Mouse (Mus musculus): Measurements from ENCODE around the gene Olfr1153. TPM values are rescaled to one million over a fixed set of nuclear protein-coding genes. Genes with fewer than 3 reads are reported as not detected.

The Olfr1153 gene
- polyA plus RNA-seq (2014; fragmentation: Illumina TruSeq; extraction: RNeasy Lipid Tissue Mini Kit (QIAGEN cat#74804); ENCODE audit: insufficient read depth, low read depth, low replicate concordance), result not detected

GRCm38 (mm10) chr2:87894662-87895061 is at the start of gene Olfr1153:
Olfr1153 (plus strand) TSS chr2:87894962.

DNA sequence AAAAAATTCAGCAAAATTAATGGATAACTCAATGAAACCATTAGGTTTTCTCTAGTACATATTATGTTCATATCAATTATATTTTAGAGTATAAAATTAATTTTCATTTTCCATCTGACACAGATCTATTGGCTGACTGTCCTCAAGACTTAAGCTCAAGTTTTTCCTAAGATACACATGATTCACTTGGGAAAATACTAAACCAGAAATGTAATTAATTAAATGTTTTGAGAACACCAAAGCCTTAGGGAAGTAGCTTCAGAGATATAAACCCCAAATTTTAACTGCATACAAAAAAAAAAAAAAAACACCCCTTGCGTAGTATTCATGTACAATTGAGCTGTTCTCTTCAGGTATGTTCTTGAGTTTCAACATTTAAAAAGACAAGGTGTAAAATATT is 39.2 kb upstream of the Olfr1153 start, which contains the start of gene Olfr1151:
Gene Olfr1151 (plus strand): TSS at position 301 of the 400 bp plus-strand sequence.

GRCm38 (mm10) chr2:87866192-87866591 is 28.6 kb upstream of the Olfr1153 start, which contains the start of gene Olfr1152:
Olfr1152 (plus strand) TSS chr2:87866492.

GRCm38 (mm10) chr2:87905066-87905465 is 10.3 kb downstream of the Olfr1153 start, which contains the start of gene Olfr1154:
Olfr1154 (minus strand) TSS chr2:87905166.

DNA sequence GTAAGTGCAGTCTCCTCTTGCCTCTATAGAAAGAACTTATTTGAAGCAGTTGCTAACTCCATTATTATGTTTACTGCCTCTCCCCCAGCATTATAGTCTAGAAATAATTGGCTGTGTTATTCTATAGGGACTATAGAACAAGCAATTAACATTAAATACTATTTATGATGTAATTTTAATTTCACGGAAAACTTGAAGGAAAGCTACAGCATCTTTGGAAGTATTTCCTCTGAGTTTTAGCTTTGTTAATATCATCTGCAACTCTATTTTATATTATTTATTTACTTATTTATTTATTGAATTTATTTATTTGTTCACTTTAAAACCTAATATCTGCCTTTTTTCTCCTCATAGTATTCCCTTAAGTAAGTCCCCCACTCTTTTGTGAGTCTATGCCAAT is 50.3 kb downstream of the Olfr1153 start, which contains the start of gene Olfr1155:
Gene Olfr1155 (minus strand): TSS at position 101 of the 400 bp plus-strand sequence.

Other genes starting within 250 kb of the Olfr1153 start
- gene Olfr1133, start 247.6 kb upstream of the Olfr1153 start, polyA plus RNA-seq (2014; fragmentation: Illumina TruSeq; extraction: RNeasy Lipid Tissue Mini Kit (QIAGEN cat#74804); ENCODE audit: insufficient read depth, low read depth, low replicate concordance), result not detected
- gene Olfr1134, start 236.5 kb upstream of the Olfr1153 start, polyA plus RNA-seq (2014; fragmentation: Illumina TruSeq; extraction: RNeasy Lipid Tissue Mini Kit (QIAGEN cat#74804); ENCODE audit: insufficient read depth, low read depth, low replicate concordance), result not detected
- not detected for gene Olfr1135, start 221.3 kb upstream of the Olfr1153 start, polyA plus RNA-seq (2014; fragmentation: Illumina TruSeq; extraction: RNeasy Lipid Tissue Mini Kit (QIAGEN cat#74804); ENCODE audit: insufficient read depth, low read depth, low replicate concordance)
- not detected for gene Olfr1136, start 201.0 kb upstream of the Olfr1153 start, polyA plus RNA-seq (2014; fragmentation: Illumina TruSeq; extraction: RNeasy Lipid Tissue Mini Kit (QIAGEN cat#74804); ENCODE audit: insufficient read depth, low read depth, low replicate concordance)
- gene Olfr1137, start 181.8 kb upstream of the Olfr1153 start, polyA plus RNA-seq (2014; fragmentation: Illumina TruSeq; extraction: RNeasy Lipid Tissue Mini Kit (QIAGEN cat#74804); ENCODE audit: insufficient read depth, low read depth, low replicate concordance), result not detected
- gene Olfr1138, start 155.0 kb upstream of the Olfr1153 start, polyA plus RNA-seq (2014; fragmentation: Illumina TruSeq; extraction: RNeasy Lipid Tissue Mini Kit (QIAGEN cat#74804); ENCODE audit: insufficient read depth, low read depth, low replicate concordance), result not detected
- not detected for gene Olfr1140, start 151.2 kb upstream of the Olfr1153 start, polyA plus RNA-seq (2014; fragmentation: Illumina TruSeq; extraction: RNeasy Lipid Tissue Mini Kit (QIAGEN cat#74804); ENCODE audit: insufficient read depth, low read depth, low replicate concordance)
- not detected for gene Olfr1141, start 141.0 kb upstream of the Olfr1153 start, polyA plus RNA-seq (2014; fragmentation: Illumina TruSeq; extraction: RNeasy Lipid Tissue Mini Kit (QIAGEN cat#74804); ENCODE audit: insufficient read depth, low read depth, low replicate concordance)
- gene Olfr152, start 115.5 kb upstream of the Olfr1153 start, polyA plus RNA-seq (2014; fragmentation: Illumina TruSeq; extraction: RNeasy Lipid Tissue Mini Kit (QIAGEN cat#74804); ENCODE audit: insufficient read depth, low read depth, low replicate concordance), result not detected
- gene Olfr1143, start 94.4 kb upstream of the Olfr1153 start, polyA plus RNA-seq (2014; fragmentation: Illumina TruSeq; extraction: RNeasy Lipid Tissue Mini Kit (QIAGEN cat#74804); ENCODE audit: insufficient read depth, low read depth, low replicate concordance), result not detected
- not detected for gene Olfr1145, start 85.1 kb upstream of the Olfr1153 start, polyA plus RNA-seq (2014; fragmentation: Illumina TruSeq; extraction: RNeasy Lipid Tissue Mini Kit (QIAGEN cat#74804); ENCODE audit: insufficient read depth, low read depth, low replicate concordance)
- not detected for gene Olfr1148, start 64.4 kb upstream of the Olfr1153 start, polyA plus RNA-seq (2014; fragmentation: Illumina TruSeq; extraction: RNeasy Lipid Tissue Mini Kit (QIAGEN cat#74804); ENCODE audit: insufficient read depth, low read depth, low replicate concordance)
- gene Olfr1150-ps1, start 51.0 kb upstream of the Olfr1153 start, polyA plus RNA-seq (2014; fragmentation: Illumina TruSeq; extraction: RNeasy Lipid Tissue Mini Kit (QIAGEN cat#74804); ENCODE audit: insufficient read depth, low read depth, low replicate concordance), result not detected
- not detected for gene Olfr1151, start 39.1 kb upstream of the Olfr1153 start, polyA plus RNA-seq (2014; fragmentation: Illumina TruSeq; extraction: RNeasy Lipid Tissue Mini Kit (QIAGEN cat#74804); ENCODE audit: insufficient read depth, low read depth, low replicate concordance)
- gene Olfr1152, start 28.5 kb upstream of the Olfr1153 start, polyA plus RNA-seq (2014; fragmentation: Illumina TruSeq; extraction: RNeasy Lipid Tissue Mini Kit (QIAGEN cat#74804); ENCODE audit: insufficient read depth, low read depth, low replicate concordance), result not detected
- gene Olfr1154, start 10.2 kb downstream of the Olfr1153 start, polyA plus RNA-seq (2014; fragmentation: Illumina TruSeq; extraction: RNeasy Lipid Tissue Mini Kit (QIAGEN cat#74804); ENCODE audit: insufficient read depth, low read depth, low replicate concordance), result not detected
- gene Olfr1155, start 50.2 kb downstream of the Olfr1153 start, polyA plus RNA-seq (2014; fragmentation: Illumina TruSeq; extraction: RNeasy Lipid Tissue Mini Kit (QIAGEN cat#74804); ENCODE audit: insufficient read depth, low read depth, low replicate concordance), result not detected
- not detected for gene Olfr1156, start 58.1 kb downstream of the Olfr1153 start, polyA plus RNA-seq (2014; fragmentation: Illumina TruSeq; extraction: RNeasy Lipid Tissue Mini Kit (QIAGEN cat#74804); ENCODE audit: insufficient read depth, low read depth, low replicate concordance)
- not detected for gene Olfr1157, start 73.3 kb downstream of the Olfr1153 start, polyA plus RNA-seq (2014; fragmentation: Illumina TruSeq; extraction: RNeasy Lipid Tissue Mini Kit (QIAGEN cat#74804); ENCODE audit: insufficient read depth, low read depth, low replicate concordance)
- not detected for gene Olfr74, start 79.7 kb downstream of the Olfr1153 start, polyA plus RNA-seq (2014; fragmentation: Illumina TruSeq; extraction: RNeasy Lipid Tissue Mini Kit (QIAGEN cat#74804); ENCODE audit: insufficient read depth, low read depth, low replicate concordance)
- not detected for gene Olfr1158, start 95.2 kb downstream of the Olfr1153 start, polyA plus RNA-seq (2014; fragmentation: Illumina TruSeq; extraction: RNeasy Lipid Tissue Mini Kit (QIAGEN cat#74804); ENCODE audit: insufficient read depth, low read depth, low replicate concordance)
- not detected for gene Olfr1160, start 113.3 kb downstream of the Olfr1153 start, polyA plus RNA-seq (2014; fragmentation: Illumina TruSeq; extraction: RNeasy Lipid Tissue Mini Kit (QIAGEN cat#74804); ENCODE audit: insufficient read depth, low read depth, low replicate concordance)
- gene Olfr1161, start 127.8 kb downstream of the Olfr1153 start, polyA plus RNA-seq (2014; fragmentation: Illumina TruSeq; extraction: RNeasy Lipid Tissue Mini Kit (QIAGEN cat#74804); ENCODE audit: insufficient read depth, low read depth, low replicate concordance), result not detected
- gene Olfr73, start 142.7 kb downstream of the Olfr1153 start, polyA plus RNA-seq (2014; fragmentation: Illumina TruSeq; extraction: RNeasy Lipid Tissue Mini Kit (QIAGEN cat#74804); ENCODE audit: insufficient read depth, low read depth, low replicate concordance), result not detected
- gene Olfr1162, start 156.2 kb downstream of the Olfr1153 start, polyA plus RNA-seq (2014; fragmentation: Illumina TruSeq; extraction: RNeasy Lipid Tissue Mini Kit (QIAGEN cat#74804); ENCODE audit: insufficient read depth, low read depth, low replicate concordance), result not detected
- gene Olfr1163, start 176.9 kb downstream of the Olfr1153 start, polyA plus RNA-seq (2014; fragmentation: Illumina TruSeq; extraction: RNeasy Lipid Tissue Mini Kit (QIAGEN cat#74804); ENCODE audit: insufficient read depth, low read depth, low replicate concordance), result not detected
- not detected for gene Olfr1164, start 199.0 kb downstream of the Olfr1153 start, polyA plus RNA-seq (2014; fragmentation: Illumina TruSeq; extraction: RNeasy Lipid Tissue Mini Kit (QIAGEN cat#74804); ENCODE audit: insufficient read depth, low read depth, low replicate concordance)
- not detected for gene Olfr1166, start 233.3 kb downstream of the Olfr1153 start, polyA plus RNA-seq (2014; fragmentation: Illumina TruSeq; extraction: RNeasy Lipid Tissue Mini Kit (QIAGEN cat#74804); ENCODE audit: insufficient read depth, low read depth, low replicate concordance)